Mouse (Mus musculus): ENCODE results near the gene Pfkm. TPM values are rescaled to one million over a fixed set of nuclear protein-coding genes. Genes with fewer than 3 reads are reported as not detected.
A peak's percentile ranks its signal among the peaks of the same experiment; 100 is the strongest.

The Pfkm gene
- polyA plus RNA-seq, 1 experiment from 2014 or later, result 39.8 TPM

DNA sequence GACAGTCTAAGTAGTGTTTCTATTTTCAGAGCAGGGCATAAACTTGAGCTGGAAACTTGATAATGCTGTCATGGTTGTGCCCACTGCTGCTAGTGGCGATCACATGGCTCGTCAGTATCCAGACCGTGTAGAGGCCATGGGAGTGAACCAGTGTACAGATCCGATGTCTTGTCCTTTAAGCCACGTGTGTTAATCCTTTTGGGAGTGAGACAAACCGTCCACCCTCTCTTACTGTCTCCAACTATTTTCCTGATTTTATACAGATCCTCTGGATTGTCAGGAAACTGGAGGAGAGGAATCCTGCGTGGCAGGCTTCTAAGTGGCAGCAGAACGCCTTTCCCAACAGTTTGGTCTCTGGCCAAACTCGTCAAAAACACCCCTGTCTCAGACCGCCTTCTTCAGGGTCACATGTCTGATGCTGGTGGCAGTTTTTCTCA, 56.8 kb downstream of the Pfkm start:
- no peak for DNase-seq (ENCODE audit: low spot score)
- no peak overlapping the region for H3K4me3 ChIP-seq
- no peak overlapping the region for H3K27ac ChIP-seq (replicated peaks)
- WGBS, result 78% methylated on average over 10 of the region's 10 CpGs
- H3K4me1 ChIP-seq, result peaks cover 23% of the 10 kb centered on the region
- H3K36me3 ChIP-seq (replicated peaks), result no peaks in the 10 kb centered on the region
- no peaks in the 10 kb centered on the region for H3K27me3 ChIP-seq (replicated peaks; ENCODE audit: low read depth, poor library complexity, severe bottlenecking)
- no peaks in the 10 kb centered on the region for H3K9me3 ChIP-seq

DNA sequence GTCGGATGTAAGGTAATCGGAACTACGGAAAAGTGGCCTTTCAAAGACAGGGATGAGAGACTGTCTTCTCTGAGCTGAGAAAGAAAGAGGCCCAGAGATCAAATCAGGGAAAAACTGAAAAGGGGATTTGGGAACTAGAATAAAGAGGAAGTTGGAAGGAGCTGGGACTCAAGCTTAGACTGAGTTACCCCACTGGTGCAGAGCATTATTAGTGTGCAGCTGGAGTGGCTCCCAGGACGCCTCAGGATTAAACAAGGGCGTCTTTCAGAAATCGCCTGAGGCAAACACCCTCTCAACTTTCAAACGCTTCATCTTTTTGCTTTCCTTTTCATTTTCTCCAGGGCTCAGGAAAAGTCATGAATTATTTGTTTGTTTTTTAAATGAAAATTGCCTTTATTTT, 60.5 kb downstream of the Pfkm start:
- H3K27ac ChIP-seq (replicated peaks), result no peak overlapping the region
- no peaks in the 10 kb centered on the region for H3K36me3 ChIP-seq (replicated peaks)
- no peak for DNase-seq (ENCODE audit: low spot score)
- H3K4me3 ChIP-seq, result no peak overlapping the region
- peaks cover 5% of the 10 kb centered on the region; the same call in 1 of the 2 replicates for H3K4me1 ChIP-seq
- H3K27me3 ChIP-seq (replicated peaks; ENCODE audit: low read depth, poor library complexity, severe bottlenecking), result no peaks in the 10 kb centered on the region
- WGBS, result 52% methylated on average over 7 of the region's 7 CpGs
- H3K9me3 ChIP-seq, result no peaks in the 10 kb centered on the region

DNA sequence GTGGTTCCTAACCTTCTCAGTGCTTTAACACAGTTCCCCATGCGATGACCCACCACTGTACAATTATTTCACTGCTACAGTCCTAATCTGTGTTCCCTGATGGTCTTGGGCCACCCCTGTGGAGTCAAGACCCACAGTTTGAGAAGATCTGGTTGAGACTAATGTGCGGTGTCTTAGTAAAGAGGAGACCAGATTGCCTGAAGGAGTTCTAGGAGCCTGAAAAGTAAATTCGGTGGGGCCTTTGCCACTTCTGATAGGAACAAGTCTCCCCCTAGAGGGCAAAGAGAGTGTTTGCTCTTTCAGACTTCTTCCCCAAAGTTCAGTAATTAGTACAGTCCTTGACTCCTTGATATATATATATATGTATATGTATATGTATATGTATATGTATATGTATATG, 61.2 kb downstream of the Pfkm start:
- Histone ChIP-seq H3K36me3 (replicated peaks) (no peaks in the 10 kb centered on the region), H3K27ac (replicated peaks) (no peak overlapping the region), H3K4me3 (no peak overlapping the region), H3K4me1 (peaks cover 5% of the 10 kb centered on the region; the same call in 1 of the 2 replicates), H3K27me3 (replicated peaks; ENCODE audit: low read depth, poor library complexity, severe bottlenecking) (no peaks in the 10 kb centered on the region), H3K9me3 (no peaks in the 10 kb centered on the region)
- WGBS, result 33% methylated on average over 3 of the region's 3 CpGs
- peak; percentile 39 for DNase-seq (ENCODE audit: low spot score)

DNA sequence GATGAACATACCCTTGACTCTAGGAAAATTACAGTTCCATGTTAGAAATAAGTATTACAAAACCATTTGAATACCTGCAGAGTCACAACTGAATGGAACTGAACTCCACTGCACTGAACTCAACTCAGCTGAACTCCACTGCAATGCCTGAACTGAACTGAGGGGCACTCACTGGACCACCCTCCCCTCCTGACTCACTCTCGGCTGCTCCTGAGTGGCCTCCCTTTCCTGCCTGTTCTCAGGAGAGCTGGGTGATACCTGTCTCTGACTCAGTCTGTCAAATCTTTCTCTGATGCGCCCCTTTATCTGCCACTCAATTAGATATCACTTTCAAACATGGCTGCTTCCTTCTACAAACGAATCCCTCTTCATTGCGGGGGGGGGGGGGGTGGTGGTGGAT, 61.8 kb downstream of the Pfkm start:
- no peak overlapping the region for H3K27ac ChIP-seq (replicated peaks)
- DNase-seq (ENCODE audit: low spot score), result no peak
- peaks cover 5% of the 10 kb centered on the region; the same call in 1 of the 2 replicates for H3K4me1 ChIP-seq
- H3K4me3 ChIP-seq, result no peak overlapping the region
- H3K36me3 ChIP-seq (replicated peaks), result no peaks in the 10 kb centered on the region
- no peaks in the 10 kb centered on the region for H3K27me3 ChIP-seq (replicated peaks; ENCODE audit: low read depth, poor library complexity, severe bottlenecking)
- H3K9me3 ChIP-seq, result no peaks in the 10 kb centered on the region
- 72% methylated on average over 4 of the region's 4 CpGs for WGBS

DNA sequence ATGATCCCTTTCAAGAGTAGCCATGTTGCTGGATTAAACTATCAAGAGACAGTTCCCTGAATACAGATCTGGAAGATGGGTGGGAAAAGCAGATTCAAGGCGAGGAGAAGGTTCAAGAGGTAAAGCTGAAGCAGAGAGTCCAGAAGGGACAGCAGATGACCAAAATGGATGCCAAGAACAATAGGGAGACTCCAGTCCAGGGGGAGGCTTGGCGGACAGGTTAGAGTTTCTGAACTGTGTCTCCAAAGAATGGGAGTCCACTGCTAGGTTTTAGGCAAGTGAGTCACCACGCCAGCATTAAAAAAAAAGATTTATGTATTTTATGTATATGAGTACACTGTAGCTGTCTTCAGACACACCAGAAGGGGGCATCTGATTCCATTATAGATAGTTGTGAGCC, 62.2 kb downstream of the Pfkm start:
- Histone ChIP-seq H3K9me3 (no peaks in the 10 kb centered on the region), H3K27ac (replicated peaks) (no peak overlapping the region), H3K36me3 (replicated peaks) (no peaks in the 10 kb centered on the region), H3K4me1 (peaks cover 5% of the 10 kb centered on the region; the same call in 1 of the 2 replicates), H3K4me3 (no peak overlapping the region), H3K27me3 (replicated peaks; ENCODE audit: low read depth, poor library complexity, severe bottlenecking) (no peaks in the 10 kb centered on the region)
- 83% methylated on average over 3 of the region's 3 CpGs for WGBS
- DNase-seq (ENCODE audit: low spot score), result no peak

DNA sequence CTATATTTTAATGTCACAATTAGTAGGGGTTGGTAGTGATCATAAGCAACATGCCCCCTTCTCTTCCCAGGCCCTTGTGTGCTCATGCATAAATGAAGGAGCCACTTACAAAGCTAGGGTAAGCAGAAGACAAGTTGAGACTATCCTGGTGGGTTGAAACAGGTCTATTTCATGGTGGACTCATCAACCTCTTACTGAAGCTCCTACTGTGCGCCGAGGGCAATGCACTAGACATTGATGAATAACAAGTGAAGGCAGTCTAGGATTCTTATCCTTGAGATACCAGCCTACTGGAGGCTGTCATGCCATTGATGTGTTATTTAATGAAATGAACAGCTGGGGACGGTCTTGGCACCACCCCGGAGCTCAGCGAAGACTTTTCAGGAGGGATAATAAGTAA, 62.9 kb downstream of the Pfkm start:
- Histone ChIP-seq H3K9me3 (no peaks in the 10 kb centered on the region), H3K4me3 (no peak overlapping the region), H3K4me1 (peaks cover 5% of the 10 kb centered on the region; the same call in 1 of the 2 replicates), H3K27me3 (replicated peaks; ENCODE audit: low read depth, poor library complexity, severe bottlenecking) (no peaks in the 10 kb centered on the region), H3K36me3 (replicated peaks) (no peaks in the 10 kb centered on the region), H3K27ac (replicated peaks) (no peak overlapping the region)
- 94% methylated on average over 5 of the region's 5 CpGs for WGBS
- no peak for DNase-seq (ENCODE audit: low spot score)

DNA sequence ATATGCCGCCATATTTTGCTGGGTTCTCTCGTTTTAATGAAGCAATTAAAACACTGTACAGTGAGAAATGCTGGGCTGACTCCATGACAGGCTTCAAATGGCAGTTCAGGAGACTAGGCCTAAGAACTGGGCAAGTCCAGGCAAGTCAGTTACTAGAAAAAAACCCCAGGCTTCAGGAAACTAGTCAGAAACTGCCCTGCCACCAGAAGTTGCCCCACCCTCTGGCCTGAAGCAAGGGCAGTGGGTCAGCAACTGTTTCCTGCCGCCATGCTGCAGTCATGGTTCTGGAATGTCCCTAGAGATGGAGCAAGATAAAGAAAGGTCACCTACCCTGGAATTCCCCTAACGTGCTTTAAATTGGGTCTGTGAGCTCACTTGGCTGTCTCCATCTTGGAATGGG, 63.6 kb downstream of the Pfkm start:
- H3K27me3 ChIP-seq (replicated peaks; ENCODE audit: low read depth, poor library complexity, severe bottlenecking), result no peaks in the 10 kb centered on the region
- no peak for DNase-seq (ENCODE audit: low spot score)
- H3K36me3 ChIP-seq (replicated peaks), result no peaks in the 10 kb centered on the region
- H3K4me3 ChIP-seq, result no peak overlapping the region
- H3K9me3 ChIP-seq, result no peaks in the 10 kb centered on the region
- whole genome bisulfite sequencing, result 64% methylated on average over 4 of the region's 4 CpGs
- H3K4me1 ChIP-seq, result peaks cover 10% of the 10 kb centered on the region
- H3K27ac ChIP-seq (replicated peaks), result no peak overlapping the region

DNA sequence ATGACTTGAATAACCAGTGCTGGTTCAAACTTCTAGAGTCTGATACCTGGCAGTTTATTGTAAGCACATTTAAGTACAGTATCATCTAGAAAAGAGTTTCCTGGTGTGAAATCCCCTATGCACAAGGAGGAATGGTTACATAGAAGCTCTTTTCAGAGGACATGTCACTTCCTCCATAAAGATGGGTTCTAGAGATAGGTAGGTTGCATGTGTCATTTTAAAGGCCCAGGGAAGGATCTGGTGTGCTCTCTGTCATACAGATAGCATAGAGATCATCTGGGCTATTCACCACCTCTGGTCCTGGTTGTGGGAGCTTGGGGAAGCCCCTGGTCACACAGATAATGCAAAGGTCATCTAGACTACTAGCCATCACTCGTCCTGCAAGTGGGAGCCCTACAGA, 64.9 kb downstream of the Pfkm start:
- H3K4me3 ChIP-seq, result no peak overlapping the region
- no peak overlapping the region for H3K27ac ChIP-seq (replicated peaks)
- no peaks in the 10 kb centered on the region for H3K27me3 ChIP-seq (replicated peaks; ENCODE audit: low read depth, poor library complexity, severe bottlenecking)
- no peak for DNase-seq (ENCODE audit: low spot score)
- WGBS, result 68% methylated on average over 1 of the region's 1 CpGs
- H3K9me3 ChIP-seq, result no peaks in the 10 kb centered on the region
- H3K36me3 ChIP-seq (replicated peaks), result no peaks in the 10 kb centered on the region
- peaks cover 15% of the 10 kb centered on the region for H3K4me1 ChIP-seq

DNA sequence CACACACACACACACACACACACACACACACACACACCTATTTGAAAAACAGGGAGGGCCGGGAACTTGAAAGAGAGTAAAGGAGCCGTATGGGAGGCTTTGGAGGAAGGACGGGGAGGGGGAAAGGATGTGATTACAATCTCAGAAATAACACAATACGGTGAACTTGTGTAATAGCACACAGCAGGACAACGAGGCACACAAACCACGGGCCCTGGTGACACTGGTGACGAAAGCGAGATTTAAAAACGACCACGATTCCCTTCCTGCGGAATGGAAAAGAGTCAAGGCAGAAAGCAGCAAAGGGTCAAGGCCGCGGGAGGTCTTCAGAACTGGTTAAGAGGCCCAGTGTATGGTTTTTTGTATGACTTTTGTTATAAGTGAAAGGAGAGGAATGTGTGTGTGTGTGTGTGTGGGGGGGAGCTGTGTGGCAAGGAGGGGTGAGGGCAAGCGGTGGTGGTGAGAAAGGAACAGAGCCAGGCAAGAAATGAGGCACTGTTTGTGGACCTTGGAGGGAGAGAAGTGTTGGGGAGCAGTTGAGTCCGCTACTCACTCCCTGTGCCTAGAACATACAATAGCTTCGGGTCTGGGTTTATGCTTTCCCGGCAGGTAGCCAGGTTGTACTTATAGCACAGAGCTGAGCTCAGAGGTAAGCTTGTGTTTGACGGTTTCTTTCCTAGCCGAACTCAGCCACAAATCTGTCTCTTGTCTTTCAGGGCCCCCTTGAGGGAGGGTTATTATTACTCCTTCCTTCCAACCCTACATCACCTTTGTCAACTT, 68.8 kb downstream of the Pfkm start:
- no peak for DNase-seq (ENCODE audit: low spot score)
- 73% methylated on average over 19 of the region's 19 CpGs for WGBS
- no peak overlapping the region for H3K27ac ChIP-seq (replicated peaks)
- H3K4me3 ChIP-seq, result no peak overlapping the region
- H3K27me3 ChIP-seq (replicated peaks; ENCODE audit: low read depth, poor library complexity, severe bottlenecking), result peaks cover 20% of the 10 kb centered on the region
- H3K36me3 ChIP-seq (replicated peaks), result no peaks in the 10 kb centered on the region
- H3K9me3 ChIP-seq, result no peaks in the 10 kb centered on the region
- peaks cover 10% of the 10 kb centered on the region for H3K4me1 ChIP-seq

DNA sequence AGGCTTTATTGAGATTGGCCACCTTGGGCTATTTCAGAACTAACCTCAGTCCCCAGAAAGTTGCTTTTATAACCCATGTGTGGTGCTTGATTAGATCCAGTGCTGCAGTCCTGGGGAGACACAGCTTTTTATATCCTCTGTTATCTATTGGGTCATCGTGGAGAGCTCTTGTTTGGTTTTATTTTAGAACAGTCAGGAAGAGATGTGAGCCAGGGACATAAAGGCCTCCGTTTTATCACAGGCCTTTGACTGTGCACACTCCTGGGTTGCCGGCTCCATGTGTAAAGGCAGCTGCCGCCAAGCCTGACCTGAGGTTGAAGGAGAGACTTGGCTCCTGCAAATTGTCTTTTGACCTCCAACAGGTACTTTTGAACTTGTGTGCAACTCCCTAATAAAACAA, 70.2 kb downstream of the Pfkm start:
- peaks cover 33% of the 10 kb centered on the region for H3K27me3 ChIP-seq (replicated peaks; ENCODE audit: low read depth, poor library complexity, severe bottlenecking)
- H3K27ac ChIP-seq (replicated peaks), result no peak overlapping the region
- no peaks in the 10 kb centered on the region for H3K36me3 ChIP-seq (replicated peaks)
- 78% methylated on average over 4 of the region's 4 CpGs for WGBS
- DNase-seq (ENCODE audit: low spot score), result no peak
- no peak overlapping the region for H3K4me3 ChIP-seq
- H3K9me3 ChIP-seq, result no peaks in the 10 kb centered on the region
- peaks cover 20% of the 10 kb centered on the region for H3K4me1 ChIP-seq

DNA sequence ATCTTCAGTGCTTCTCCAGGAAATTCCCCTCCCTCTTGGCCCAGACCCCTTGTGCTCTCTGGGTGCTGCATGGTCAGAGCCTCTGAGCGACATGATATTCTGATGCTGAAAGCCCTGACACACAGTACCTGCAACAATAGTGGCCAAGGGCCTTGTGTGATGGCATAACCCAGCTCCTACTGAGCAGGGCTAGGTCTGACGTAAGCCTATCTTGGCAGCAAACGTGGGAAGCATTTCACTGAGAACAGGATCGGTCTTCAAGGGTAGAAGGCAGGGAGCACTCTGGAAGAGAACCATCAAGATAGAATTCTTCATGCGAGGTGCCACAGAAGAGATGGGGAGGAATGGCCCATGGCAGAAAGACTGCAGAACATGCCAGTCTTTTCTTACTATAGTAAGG, 73.1 kb downstream of the Pfkm start, which contains the start of gene Asb8:
TSS of gene Asb8 (minus strand) at position 101 of the 400 bp plus-strand sequence.
- Histone ChIP-seq H3K9me3 (no peaks in the 10 kb centered on the region), H3K4me3 (no peak within 1 kb of the TSS), H3K4me1 (peaks cover 37% of the 10 kb centered on the region), H3K27ac (replicated peaks) (no peak within 1 kb of the TSS), H3K36me3 (replicated peaks) (no peaks in the 10 kb centered on the region), H3K27me3 (replicated peaks; ENCODE audit: low read depth, poor library complexity, severe bottlenecking) (peaks cover 63% of the 10 kb centered on the region)
- 80% methylated on average over 5 of the region's 5 CpGs for WGBS
- DNase-seq (ENCODE audit: low spot score), result no peak

DNA sequence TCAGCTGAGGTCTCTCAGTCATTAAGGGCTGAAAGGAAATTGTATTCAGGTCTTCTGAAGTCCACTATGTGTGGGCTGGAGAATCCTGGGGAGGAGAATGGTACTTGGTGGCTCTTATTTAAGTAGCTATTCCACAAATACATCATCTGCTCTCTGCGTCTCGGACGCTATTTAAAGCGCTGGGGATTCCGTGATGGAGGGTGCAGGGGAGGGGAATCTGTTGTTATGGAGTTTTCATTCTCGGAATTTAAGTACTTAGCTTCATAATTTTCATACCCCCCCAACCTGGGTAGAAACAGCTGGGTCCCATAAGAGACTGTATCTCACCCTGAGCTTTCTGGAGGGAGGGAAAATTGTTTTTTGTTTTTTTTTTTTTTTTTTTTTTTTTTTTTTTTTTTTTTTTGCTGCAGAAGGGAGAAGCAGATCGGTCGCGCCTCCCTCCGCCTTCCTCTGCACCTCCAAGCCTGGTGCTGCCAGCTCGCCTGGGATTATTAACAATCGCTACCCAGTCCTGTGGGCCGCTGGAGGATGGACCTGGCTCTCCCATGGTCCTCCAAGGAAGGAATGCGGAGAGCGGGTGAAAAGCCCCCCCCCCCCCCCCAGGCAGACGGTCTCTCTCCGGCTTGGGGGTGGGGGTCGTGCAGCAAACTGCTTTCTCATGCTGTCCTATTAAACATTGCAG, 74.7 kb downstream of the Pfkm start, which contains the start of gene Ccdc184:
TSS of gene Ccdc184 (plus strand) at position 196 of the 682 bp plus-strand sequence.
- WGBS, result 5% methylated on average over 18 of the region's 18 CpGs
- H3K4me3 ChIP-seq, result peak within 1 kb of the TSS; percentile 66
- H3K27me3 ChIP-seq (replicated peaks; ENCODE audit: low read depth, poor library complexity, severe bottlenecking), result peaks cover 79% of the 10 kb centered on the region
- peak within 1 kb of the TSS; percentile 73 for H3K27ac ChIP-seq (replicated peaks)
- H3K9me3 ChIP-seq, result no peaks in the 10 kb centered on the region
- peaks cover 28% of the 10 kb centered on the region for H3K4me1 ChIP-seq
- H3K36me3 ChIP-seq (replicated peaks), result no peaks in the 10 kb centered on the region
- no peak for DNase-seq (ENCODE audit: low spot score)
